12 mouse cellular contexts compared by ENCODE assay signal in genomic region chr10:13170739-13171448, GRCm38 (mm10). TPM values are rescaled to one million over a fixed set of nuclear protein-coding genes. Genes with fewer than 3 reads are reported as not detected.
DNase-seq lines count a peak whose midpoint lies in the region; ATAC-seq and TF ChIP-seq lines count a peak whose summit lies in the region.
"Had no signal": no experiment of that assay in that cellular context is flagged by ENCODE, and none has a peak within 500 bp of the region (broad histone marks: within the 10 kb centered on the region; RNA-seq: fewer than 3 reads in every experiment).

No protein-coding gene starts in this region.

- peak; percentile 24 for DNase-seq in kidney, postnatal 0 days (ENCODE audit: low spot score)
- no peak for DNase-seq in kidney, adult 11 months
- peak; percentile 82 for DNase-seq in brain, embryonic 14.5 days (ENCODE audit: low read depth)
- peak; percentile 91 for DNase-seq in limb, embryonic 14.5 days (ENCODE audit: low spot score)
- no peak for DNase-seq in retina, embryonic 14.5 days (ENCODE audit: low spot score)
- DNase-seq in gastrocnemius, adult 18-20 months (ENCODE audit: low spot score): no peak
- no peak for DNase-seq in gastrocnemius, postnatal 10 days
- DNase-seq: cerebellum, adult 11-12 months; kidney, postnatal 36 days had no signal

- ATAC-seq in kidney, postnatal 0 days (replicated peaks; ENCODE audit: low FRiP score, low read depth): no peak
- ATAC-seq in limb, embryonic 14.5 days (ENCODE audit: low FRiP score, low read depth): peak; percentile 76

- no peak overlapping the region for H3K9ac ChIP-seq in kidney, postnatal 0 days (ENCODE audit: low read depth, low read length)
- no peak overlapping the region for H3K9ac ChIP-seq in limb, embryonic 14.5 days (ENCODE audit: low read depth, low read length, severe bottlenecking)

- 0 out of 2 replicates have a peak, but pooled peaks cover 10% of the 10 kb centered on the region for H3K4me1 ChIP-seq in kidney, postnatal 0 days (replicated peaks; ENCODE audit: insufficient read depth, low read length)
- peaks cover 14% of the 10 kb centered on the region for H3K4me1 ChIP-seq in embryonic fibroblast, embryonic 13.5 days (ENCODE audit: control insufficient read depth, insufficient read depth, low read length)
- peaks cover 34% of the 10 kb centered on the region for H3K4me1 ChIP-seq in limb, embryonic 14.5 days (ENCODE audit: control insufficient read depth, insufficient read depth, low read length)

- no peak overlapping the region for H3K27ac ChIP-seq in kidney, postnatal 0 days
- H3K27ac ChIP-seq in embryonic fibroblast, embryonic 13.5 days (ENCODE audit: insufficient read depth, low read length): peak overlapping the region; percentile 86
- peak overlapping the region; percentile 1; the same call in 1 of the 2 replicates for H3K27ac ChIP-seq in limb, embryonic 14.5 days (replicated peaks; ENCODE audit: low read depth, low read length)

- no peaks in the 10 kb centered on the region for H3K27me3 ChIP-seq in kidney, postnatal 0 days (ENCODE audit: insufficient read depth, low read length)
- no peaks in the 10 kb centered on the region for H3K27me3 ChIP-seq in limb, embryonic 14.5 days (ENCODE audit: control insufficient read depth, insufficient read depth, low read length)

- TF ChIP-seq CTCF in kidney, postnatal 0 days (IDR thresholded peaks at IDR 0.05; ENCODE audit: low read depth): no peak
- no peak for TF ChIP-seq CTCF in brain, embryonic 14.5 days (IDR thresholded peaks at IDR 0.05; ENCODE audit: borderline replicate concordance, extremely low read depth, insufficient read depth, insufficient read length)
- no peak for TF ChIP-seq CTCF in embryonic fibroblast, embryonic 13.5 days (IDR thresholded peaks at IDR 0.05; ENCODE audit: borderline replicate concordance, insufficient read depth, low read length)

- H3K36me3 ChIP-seq in kidney, postnatal 0 days (ENCODE audit: insufficient read depth, low read length): no peaks in the 10 kb centered on the region
- H3K36me3 ChIP-seq in limb, embryonic 14.5 days (ENCODE audit: control insufficient read depth, insufficient read depth, low read length): 0 out of 2 replicates have a peak, but pooled peaks cover 4% of the 10 kb centered on the region

- H3K4me3 ChIP-seq in kidney, postnatal 0 days (replicated peaks; ENCODE audit: low read depth, low read length): no peak overlapping the region
- H3K4me3 ChIP-seq in embryonic fibroblast, embryonic 13.5 days (ENCODE audit: insufficient read depth, low read length): no peak overlapping the region
- H3K4me3 ChIP-seq in limb, embryonic 14.5 days (replicated peaks; ENCODE audit: low read length): no peak overlapping the region

- H3K9me3 ChIP-seq in kidney, postnatal 0 days (replicated peaks; ENCODE audit: low read length): no peaks in the 10 kb centered on the region
- H3K9me3 ChIP-seq in limb, embryonic 14.5 days (ENCODE audit: control insufficient read depth, low read length): no peaks in the 10 kb centered on the region
- H3K9me3 ChIP-seq: G1E had no signal

- H3K4me2 ChIP-seq in kidney, postnatal 0 days (ENCODE audit: low read length): no peak overlapping the region
- H3K4me2 ChIP-seq in limb, embryonic 14.5 days (replicated peaks; ENCODE audit: low read depth, low read length, severe bottlenecking): no peak overlapping the region

- WGBS in kidney, postnatal 0 days: 21% methylated on average over 12 of the region's 12 CpGs
- WGBS in limb, embryonic 14.5 days: 12% methylated on average over 12 of the region's 12 CpGs

- no peak for TF ChIP-seq POLR2A in brain, embryonic 14.5 days (IDR thresholded peaks at IDR 0.05; ENCODE audit: borderline replicate concordance, extremely low read depth, insufficient read depth, insufficient read length, poor library complexity, severe bottlenecking)
- 0 out of 2 replicates have a peak, but pooled peaks have one; percentile 5 for TF ChIP-seq POLR2A in embryonic fibroblast, embryonic 13.5 days (IDR thresholded peaks at IDR 0.05; ENCODE audit: low read depth, low read length)
- no peak for TF ChIP-seq POLR2A in limb, embryonic 14.5 days (IDR thresholded peaks at IDR 0.05; ENCODE audit: borderline replicate concordance, extremely low read depth, insufficient read depth, insufficient read length)

RNA-seq across cellular contexts. Expression of gene Zc2hc1b, which starts 6.9 kb away (rescaled TPM):
- not detected in 2 replicates for polyA plus RNA-seq in kidney, postnatal 0 days (2015; fragmentation: Nextera tagmentation; extraction: Ambion mirVana)
- not detected in 2 replicates for polyA plus RNA-seq in brain, embryonic 14.5 days (2012; rRNA removed)
- not detected in 2 replicates for polyA plus RNA-seq in embryonic fibroblast, embryonic 13.5 days (2011; ENCODE audit: insufficient read length, low read depth, missing spikeins)
- 0.14 TPM in 1 of 2 replicates, not detected in the other for polyA plus RNA-seq in limb, embryonic 14.5 days (2012; rRNA removed)
- polyA plus RNA-seq in limb, embryonic 14.5 days (2014; fragmentation: Nextera tagmentation; extraction: Ambion mirVana): not detected in 2 replicates
- total RNA-seq in gastrocnemius, adult 18-20 months (2021): not detected
- total RNA-seq in gastrocnemius, postnatal 10 days (2021): not detected
- total RNA-seq: G1E; monocyte, adult 5-6 weeks had no signal
- polyA plus RNA-seq: G1E had no signal

RNA-seq across cellular contexts. Expression of gene Ltv1, which starts 22.1 kb away (rescaled TPM):
- 52.7 and 58.9 TPM in 2 replicates for polyA plus RNA-seq in kidney, postnatal 0 days (2015; fragmentation: Nextera tagmentation; extraction: Ambion mirVana)
- polyA plus RNA-seq in brain, embryonic 14.5 days (2012; rRNA removed): 23.1 and 26.1 TPM in 2 replicates
- 35.7 and 45.9 TPM in 2 replicates for polyA plus RNA-seq in embryonic fibroblast, embryonic 13.5 days (2011; ENCODE audit: insufficient read length, low read depth, missing spikeins)
- polyA plus RNA-seq in limb, embryonic 14.5 days (2012; rRNA removed): 50.7 and 66.4 TPM in 2 replicates
- 69.0 and 72.8 TPM in 2 replicates for polyA plus RNA-seq in limb, embryonic 14.5 days (2014; fragmentation: Nextera tagmentation; extraction: Ambion mirVana)
- total RNA-seq in gastrocnemius, adult 18-20 months (2021): 10 to 100 TPM; 24.9 to 31.5 TPM
- 10 to 100 TPM; 26.3 to 28.8 TPM for total RNA-seq in gastrocnemius, postnatal 10 days (2021)

Comparison
In these comparisons a context has a peak if more than half of its experiments do, and no peak if none do; other contexts are left out.
1. DNase-seq: peak in kidney, postnatal 0 days (single experiment), brain, embryonic 14.5 days (single experiment) and limb, embryonic 14.5 days (single experiment); none in kidney, adult 11 months (single experiment), retina, embryonic 14.5 days (single experiment), gastrocnemius, adult 18-20 months (single experiment) and gastrocnemius, postnatal 10 days (single experiment).